Mouse (Mus musculus) megakaryocyte progenitor cell, adult 5-6 weeks (primary cell): ENCODE measurements around the gene Gm18596. TPM values are rescaled to one million over a fixed set of nuclear protein-coding genes. Genes with fewer than 3 reads are reported as not detected.
"Not testable (repeated sequence)": the region's sequence is repeated elsewhere in the genome, so short reads cannot be mapped to it uniquely, and the experiment has no call there.

Experiments
- ATAC-seq: replicated peaks from 2 replicates; pipeline ENCODE4 v1.8.0; 2016; ENCODE audit warnings: mild to moderate bottlenecking, moderate TSS enrichment, inconsistent platforms; ENCODE audit not compliant: poor library complexity
- total RNA-seq, 2 experiments: library from RNA; stranded (forward) in 1 of 2; stranded (reverse) in 1 of 2; fragments of 157-497, 149-512 nt in 1 of 2; fragments of 200-1000 nt in 1 of 2; gene quantifications; 2 replicates each; pipeline versions ENCODE4 v1.2.3 to v1.2.4; 2015 to 2017

The Gm18596 gene
- total RNA-seq (2015) (not detected in 2 replicates), total RNA-seq (2017) (not detected in 2 replicates)

GRCm38 (mm10) chr10:77741924-77742688 is at the start of gene Gm18596:
Gene Gm18596 (minus strand): TSS chr10:77742638.
- not testable (repeated sequence) for ATAC-seq

GRCm38 (mm10) chr10:77788621-77789020 is 46.2 kb upstream of the Gm18596 start:
- no peak for ATAC-seq

- not testable (repeated sequence) for ATAC-seq
Measured at GRCm38 (mm10) chr10:77787876-77788275, 45.4 kb upstream of the Gm18596 start, which contains the start of gene Gm7137. Gene Gm7137 (minus strand): TSS chr10:77788200.

GRCm38 (mm10) chr10:77783396-77783795 is 41.0 kb upstream of the Gm18596 start:
- not testable (repeated sequence) for ATAC-seq

- ATAC-seq: not testable (repeated sequence)
Measured at GRCm38 (mm10) chr10:77782442-77782841, 40.0 kb upstream of the Gm18596 start, which contains the start of gene Gm3250. Gene Gm3250 (minus strand): TSS chr10:77782542.

- ATAC-seq: not testable (repeated sequence)
Measured at GRCm38 (mm10) chr10:77776844-77777243, 34.4 kb upstream of the Gm18596 start, which contains the start of gene Gm7138. Gene Gm7138 (minus strand): TSS chr10:77776944.

- ATAC-seq: not testable (repeated sequence)
Measured at GRCm38 (mm10) chr10:77772142-77772541, 29.7 kb upstream of the Gm18596 start.

- not testable (repeated sequence) for ATAC-seq
Measured at GRCm38 (mm10) chr10:77771225-77771624, 28.8 kb upstream of the Gm18596 start, which contains the start of gene Gm3238. Gene Gm3238 (minus strand): TSS chr10:77771325.

GRCm38 (mm10) chr10:77769727-77770126 is 27.3 kb upstream of the Gm18596 start:
- ATAC-seq: no peak

- not testable (repeated sequence) for ATAC-seq
Measured at GRCm38 (mm10) chr10:77759582-77759981, 17.1 kb upstream of the Gm18596 start, which contains the start of gene Gm3233. Gene Gm3233 (minus strand): TSS chr10:77759682.

- no peak for ATAC-seq
Measured at GRCm38 (mm10) chr10:77753448-77753847, 11.0 kb upstream of the Gm18596 start.

GRCm38 (mm10) chr10:77752312-77752711 is 9.9 kb upstream of the Gm18596 start:
- ATAC-seq: 0 out of 2 replicates have a peak, but pooled peaks have one; percentile 23

GRCm38 (mm10) chr10:77751254-77751653 is 8.8 kb upstream of the Gm18596 start, which contains the start of gene Gm9736:
Gene Gm9736 (minus strand): TSS chr10:77751354.
- not testable (repeated sequence) for ATAC-seq

GRCm38 (mm10) chr10:77750686-77751085 is 8.2 kb upstream of the Gm18596 start:
- not testable (repeated sequence) for ATAC-seq

- no peak for ATAC-seq
Measured at GRCm38 (mm10) chr10:77738929-77739328, 3.5 kb downstream of the Gm18596 start.

GRCm38 (mm10) chr10:77735928-77736327 is 6.5 kb downstream of the Gm18596 start:
- no peak for ATAC-seq

GRCm38 (mm10) chr10:77729241-77729640 is 13.2 kb downstream of the Gm18596 start:
- ATAC-seq: peak; percentile 42; the same call in 1 of the 2 replicates

GRCm38 (mm10) chr10:77728280-77728679 is 14.2 kb downstream of the Gm18596 start:
- no peak for ATAC-seq

- ATAC-seq: no peak
Measured at GRCm38 (mm10) chr10:77726186-77726585, 16.3 kb downstream of the Gm18596 start, which contains the start of gene Gm10100. Gene Gm10100 (plus strand): TSS chr10:77726486.

GRCm38 (mm10) chr10:77724855-77725254 is 17.6 kb downstream of the Gm18596 start:
- no peak for ATAC-seq

GRCm38 (mm10) chr10:77720299-77720698 is 22.1 kb downstream of the Gm18596 start, which contains the start of gene Krtap12-1:
Gene Krtap12-1 (plus strand): TSS chr10:77720599.
- not testable (repeated sequence) for ATAC-seq

- ATAC-seq: no peak
Measured at GRCm38 (mm10) chr10:77715507-77715906, 26.9 kb downstream of the Gm18596 start, which contains the start of gene Gm10142. Gene Gm10142 (plus strand): TSS chr10:77715807.
